Mouse (Mus musculus): Measurements from ENCODE around the gene Gnb3.
"Not testable (repeated sequence)": the region's sequence is repeated elsewhere in the genome, so short reads cannot be mapped to it uniquely, and the experiment has no call there.

Gnb3 gene

GRCm38 (mm10) chr6:124803061-124803460 is 37.0 kb downstream of the Gnb3 start:
- no peak for DNase-seq (ENCODE audit: low spot score in 2 of 2)

- not testable (repeated sequence) for DNase-seq (ENCODE audit: low spot score in 2 of 2)
Observed at GRCm38 (mm10) chr6:124802400-124802799, 37.7 kb downstream of the Gnb3 start.

- no peak for DNase-seq (ENCODE audit: low spot score in 2 of 2)
Observed at GRCm38 (mm10) chr6:124796200-124796599, 43.9 kb downstream of the Gnb3 start.

- DNase-seq (ENCODE audit: low spot score in 2 of 2): no peak
Observed at GRCm38 (mm10) chr6:124795781-124796180, 44.3 kb downstream of the Gnb3 start.

GRCm38 (mm10) chr6:124791911-124792310 is 48.2 kb downstream of the Gnb3 start:
- DNase-seq (ENCODE audit: low spot score in 2 of 2): no peak

- no peak for DNase-seq (ENCODE audit: low spot score in 2 of 2)
Observed at GRCm38 (mm10) chr6:124790121-124790520, 50.0 kb downstream of the Gnb3 start.

- no peak for DNase-seq (ENCODE audit: low spot score in 2 of 2)
Observed at GRCm38 (mm10) chr6:124789519-124789918, 50.6 kb downstream of the Gnb3 start.

GRCm38 (mm10) chr6:124787722-124788121 is 52.4 kb downstream of the Gnb3 start:
- DNase-seq (ENCODE audit: low spot score in 2 of 2): no peak

- DNase-seq (ENCODE audit: low spot score in 2 of 2): no peak
Observed at GRCm38 (mm10) chr6:124786756-124787420, 53.2 kb downstream of the Gnb3 start.

Measured in urinary bladder, postnatal 4 days (tissue).